Mouse (Mus musculus) ES-E14 (cell line): ENCODE measurements around the gene Pigm.

Experiments used
- CHD2 ChIP-seq: IDR thresholded peaks from 2 replicates; pipeline ENCODE4 v1.6.1; 2014; ENCODE audit warnings: mild to moderate bottlenecking, low read depth, low read length, inconsistent platforms
- HCFC1 ChIP-seq: IDR thresholded peaks from 2 replicates; pipeline ENCODE4 v1.6.1; 2012; ENCODE audit warnings: low read length, inconsistent platforms, borderline replicate concordance; ENCODE audit not compliant: insufficient read depth
- MAFK ChIP-seq: IDR thresholded peaks from 2 replicates; pipeline ENCODE4 v1.6.1; 2014; ENCODE audit warnings: mild to moderate bottlenecking, low read depth, low read length, inconsistent platforms; ENCODE audit not compliant: insufficient read depth
- ZC3H11A ChIP-seq: IDR thresholded peaks from 2 replicates; pipeline ENCODE4 v1.6.1; 2012; ENCODE audit warnings: low read depth, mild to moderate bottlenecking, inconsistent platforms, low read length, borderline replicate concordance
- ZNF384 ChIP-seq: IDR thresholded peaks from 2 replicates; pipeline ENCODE4 v1.6.1; 2012; ENCODE audit warnings: low read depth, low read length, inconsistent platforms

- TF ChIP-seq HCFC1 (no peak), ZC3H11A (peak; percentile 95), CHD2 (no peak), ZNF384 (no peak), MAFK (no peak)
Measured at GRCm38 (mm10) chr1:172408996-172409395, 32.6 kb downstream of the Pigm start.
